Mouse (Mus musculus) cortical plate, adult 2 months (tissue): Measurements from ENCODE around the gene Rufy1. TPM values are rescaled to one million over a fixed set of nuclear protein-coding genes. Genes with fewer than 3 reads are reported as not detected.
A peak's percentile ranks its signal among the peaks of the same experiment; 100 is the strongest.

Experiments used
- H3K27ac ChIP-seq: fragments of 200-500 bp; 2 replicates; pipeline ENCODE4 v1.5.1; 2012; ENCODE audit warnings: low read length, control low read depth, inconsistent platforms; ENCODE audit not compliant: insufficient read depth
- H3K4me1 ChIP-seq: fragments of 200-500 bp; 2 replicates; pipeline ENCODE4 v1.6.1; 2011; ENCODE audit warnings: low read length; ENCODE audit not compliant: control insufficient read depth, insufficient read depth
- H3K4me3 ChIP-seq: fragments of 200-500 bp; 2 replicates; pipeline ENCODE4 v1.5.1; 2011; ENCODE audit warnings: mild to moderate bottlenecking, low read length, control low read depth; ENCODE audit not compliant: insufficient read depth
- CTCF ChIP-seq: fragments of 200-500 bp; IDR thresholded peaks from 2 replicates; pipeline ENCODE4 v1.5.1; 2011; ENCODE audit warnings: mild to moderate bottlenecking, control low read depth, low read length; ENCODE audit not compliant: insufficient read depth; ENCODE audit errors: extremely low read depth
- POLR2A ChIP-seq: fragments of 200-500 bp; IDR thresholded peaks from 2 replicates; pipeline ENCODE4 v1.6.1; 2011; ENCODE audit warnings: mild to moderate bottlenecking, low read length, control low read depth; ENCODE audit not compliant: insufficient read depth; ENCODE audit errors: extremely low read depth
- polyA plus RNA-seq: library from polyadenylated mRNA; depleted of rRNA; stranded (reverse); fragments of >200 nt; gene quantifications from 2 replicates; pipeline ENCODE4 v1.2.3, GENCODE M21; 2012

The Rufy1 gene
- polyA plus RNA-seq, 1 experiment, result 37.5 TPM

GRCm38 (mm10) chr11:50388217-50388929 lies 42.6 kb downstream of the Rufy1 start:
- Histone ChIP-seq H3K27ac (no peak overlapping the region), H3K4me1 (no peaks in the 10 kb centered on the region), H3K4me3 (no peak overlapping the region)
- no peak for TF ChIP-seq POLR2A
- no peak for TF ChIP-seq CTCF

- H3K27ac ChIP-seq, result no peak overlapping the region
- no peak for TF ChIP-seq POLR2A
- TF ChIP-seq CTCF, result no peak
- no peaks in the 10 kb centered on the region for H3K4me1 ChIP-seq
- no peak overlapping the region for H3K4me3 ChIP-seq
These were observed 43.2 kb downstream of the Rufy1 start for GRCm38 (mm10) chr11:50387697-50388096.

GRCm38 (mm10) chr11:50387167-50387679 lies 43.7 kb downstream of the Rufy1 start:
- TF ChIP-seq CTCF (no peak), POLR2A (no peak)
- H3K4me3 ChIP-seq, result no peak overlapping the region
- H3K27ac ChIP-seq, result no peak overlapping the region
- no peaks in the 10 kb centered on the region for H3K4me1 ChIP-seq

- H3K4me1 ChIP-seq, result peaks cover 3% of the 10 kb centered on the region; the same call in 1 of the 2 replicates
- TF ChIP-seq CTCF (no peak), POLR2A (no peak)
- no peak overlapping the region for H3K4me3 ChIP-seq
- H3K27ac ChIP-seq, result no peak overlapping the region
These were observed 49.6 kb downstream of the Rufy1 start for GRCm38 (mm10) chr11:50381311-50381710.

- H3K4me1 ChIP-seq, result peaks cover 3% of the 10 kb centered on the region; the same call in 1 of the 2 replicates
- TF ChIP-seq CTCF (no peak), POLR2A (no peak)
- H3K4me3 ChIP-seq, result peak overlapping the region; percentile 63
- H3K27ac ChIP-seq, result no peak overlapping the region
These were observed 51.7 kb downstream of the Rufy1 start for GRCm38 (mm10) chr11:50379023-50379752.

- Histone ChIP-seq H3K4me3 (peak overlapping the region; percentile 63), H3K4me1 (peaks cover 3% of the 10 kb centered on the region; the same call in 1 of the 2 replicates), H3K27ac (peak overlapping the region; percentile 97)
- TF ChIP-seq POLR2A (0 out of 2 replicates have a peak, but pooled peaks have one; percentile 30), CTCF (no peak)
These were observed 52.8 kb downstream of the Rufy1 start for GRCm38 (mm10) chr11:50377892-50378684.

- Histone ChIP-seq H3K4me1 (peaks cover 3% of the 10 kb centered on the region; the same call in 1 of the 2 replicates), H3K4me3 (peak within 1 kb of the TSS; percentile 63), H3K27ac (peak within 1 kb of the TSS; percentile 97)
- TF ChIP-seq CTCF, result no peak
- TF ChIP-seq POLR2A, result peak; percentile 99
These were observed 53.7 kb downstream of the Rufy1 start, which contains the start of gene Hnrnph1 for GRCm38 (mm10) chr11:50376911-50377891. TSS of gene Hnrnph1 (plus strand) at chr11:50376990.

- peak overlapping the region; percentile 63; the same call in 1 of the 2 replicates for H3K4me3 ChIP-seq
These were observed 54.7 kb downstream of the Rufy1 start for GRCm38 (mm10) chr11:50376156-50376790.

More at GRCm38 (mm10) chr11:50376156-50376790, 54.7 kb downstream of the Rufy1 start:
- Histone ChIP-seq H3K27ac (peak overlapping the region; percentile 97), H3K4me1 (peaks cover 2% of the 10 kb centered on the region; the same call in 1 of the 2 replicates)
- TF ChIP-seq POLR2A (no peak), CTCF (no peak)
